Mouse (Mus musculus) E14TG2a.4 (cell line): ENCODE data around the gene Hist2h3c2.

Experiments
- CTCF ChIP-seq: conservative IDR thresholded peaks from 2 replicates; pipeline ENCODE4 v1.5.1; 2014; ENCODE audit warnings: low read length
- NANOG ChIP-seq: IDR thresholded peaks from 2 replicates; pipeline ENCODE4 v1.6.1; 2014; ENCODE audit warnings: borderline replicate concordance, low read length, mixed read lengths
- POU5F1 ChIP-seq: IDR thresholded peaks from 2 replicates; pipeline ENCODE4 v1.6.1; 2014; ENCODE audit warnings: low read length, borderline replicate concordance

DNA sequence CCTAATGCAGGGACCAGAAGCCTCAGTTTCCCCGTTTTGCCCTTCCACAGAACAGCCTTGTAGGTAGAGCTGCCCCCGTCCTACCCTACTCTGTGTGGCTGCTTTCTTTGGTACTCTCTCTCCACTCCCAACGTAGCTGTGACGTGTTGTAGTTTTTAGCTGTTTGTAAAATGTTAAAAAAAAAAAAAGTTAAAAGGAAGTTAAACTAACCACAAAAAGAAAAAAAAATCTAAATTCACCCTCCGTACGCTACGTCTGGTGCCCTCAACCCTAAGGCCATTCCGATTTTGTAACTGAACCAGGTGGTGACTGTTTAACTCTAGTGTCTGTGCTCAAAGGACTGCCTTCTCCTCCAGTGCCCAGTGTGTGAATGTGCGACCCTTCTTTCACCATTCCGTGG is 44.0 kb downstream of the Hist2h3c2 start:
- TF ChIP-seq CTCF (no peak), POU5F1 (no peak), NANOG (no peak)
